Mouse (Mus musculus) myocyte (in vitro differentiated cells): ENCODE data around the gene Anks1b. TPM values are rescaled to one million over a fixed set of nuclear protein-coding genes. Genes with fewer than 3 reads are reported as not detected.
A peak's percentile ranks its signal among the peaks of the same experiment; 100 is the strongest.

ENCODE experiments used
- H3K27me3 ChIP-seq: one replicate; pipeline ENCODE4 v1.6.1; 2011; ENCODE audit not compliant: control insufficient read depth, insufficient read depth, insufficient read length
- H3K36me3 ChIP-seq: one replicate; pipeline ENCODE4 v1.6.1; 2011; ENCODE audit not compliant: control insufficient read depth, insufficient read depth
- H3K4me2 ChIP-seq: one replicate; pipeline ENCODE4 v1.6.1; 2011; ENCODE audit warnings: low read depth, control low read depth
- H3K4me3 ChIP-seq: one replicate; pipeline ENCODE4 v1.5.1; 2011; ENCODE audit warnings: mild to moderate bottlenecking, control low read depth, moderate library complexity
- H3K79me2 ChIP-seq: one replicate; pipeline ENCODE4 v1.6.1; 2011; ENCODE audit not compliant: control insufficient read depth, insufficient read depth
- H3ac ChIP-seq: one replicate; pipeline ENCODE4 v1.6.1; 2011; ENCODE audit not compliant: control insufficient read depth, insufficient read length
- CEBPB ChIP-seq: IDR thresholded peaks from 2 replicates; pipeline ENCODE4 v1.6.1; 2011; ENCODE audit warnings: mild to moderate bottlenecking, moderate library complexity; ENCODE audit not compliant: poor library complexity, insufficient read depth, severe bottlenecking
- E2F4 ChIP-seq: IDR thresholded peaks from one replicate; pipeline ENCODE4 v1.6.1; 2011; ENCODE audit warnings: mild to moderate bottlenecking, control low read depth, moderate library complexity; ENCODE audit not compliant: insufficient read depth
- MAX ChIP-seq: IDR thresholded peaks from one replicate; pipeline ENCODE4 v1.6.1; 2011; ENCODE audit warnings: low read depth, mild to moderate bottlenecking, control low read depth
- MYOD1 ChIP-seq, 3 experiments: IDR thresholded peaks; one replicate each; pipeline ENCODE4 v1.6.1; 2011; ENCODE audit warnings: control low read depth in 2 of 3, low read depth in 2 of 3, mild to moderate bottlenecking in 2 of 3, moderate library complexity in 1 of 3; ENCODE audit not compliant: insufficient read length in 2 of 3, control insufficient read depth in 1 of 3
- MYOG ChIP-seq, 3 experiments: IDR thresholded peaks; one replicate each; pipeline ENCODE4 v1.6.1; 2011; ENCODE audit warnings: control low read depth in 2 of 3, low read depth in 2 of 3, mild to moderate bottlenecking in 2 of 3; ENCODE audit not compliant: insufficient read length in 2 of 3, control insufficient read depth in 1 of 3, insufficient read depth in 1 of 3
- POLR2A ChIP-seq: IDR thresholded peaks from one replicate; pipeline ENCODE4 v1.6.1; 2011; ENCODE audit warnings: low read depth, mild to moderate bottlenecking, control low read depth, moderate library complexity; ENCODE audit not compliant: insufficient read length
- POLR2AphosphoS2 ChIP-seq: IDR thresholded peaks from one replicate; pipeline ENCODE4 v1.6.1; 2011; ENCODE audit warnings: low read depth, control low read depth; ENCODE audit not compliant: insufficient read length
- REST ChIP-seq: IDR thresholded peaks from one replicate; pipeline ENCODE4 v1.6.1; 2011; ENCODE audit warnings: mild to moderate bottlenecking, control low read depth, moderate library complexity; ENCODE audit not compliant: insufficient read depth, insufficient read length
- SRF ChIP-seq: IDR thresholded peaks from one replicate; pipeline ENCODE4 v1.6.1; 2011; ENCODE audit warnings: low read depth; ENCODE audit not compliant: control insufficient read depth, insufficient read length
- TCF12 ChIP-seq: IDR thresholded peaks from one replicate; pipeline ENCODE4 v1.6.1; 2011; ENCODE audit warnings: mild to moderate bottlenecking, control low read depth; ENCODE audit not compliant: poor library complexity, insufficient read depth, severe bottlenecking
- TCF3 ChIP-seq: IDR thresholded peaks from one replicate; pipeline ENCODE4 v1.6.1; 2011; ENCODE audit warnings: low read depth, control low read depth; ENCODE audit not compliant: insufficient read length
- USF1 ChIP-seq: IDR thresholded peaks from one replicate; pipeline ENCODE4 v1.6.1; 2011; ENCODE audit warnings: low read depth, mild to moderate bottlenecking, control low read depth, moderate library complexity
- polyA plus RNA-seq: library from polyadenylated mRNA; unstranded; fragments of >200 nt; fragmentation: generic; extraction: Trizol; gene quantifications from one replicate; pipeline ENCODE4 v1.2.1, GENCODE M21; 2012; ENCODE audit warnings: missing spikeins

Anks1b gene
- polyA plus RNA-seq, 1 experiment = 0.13 TPM

DNA sequence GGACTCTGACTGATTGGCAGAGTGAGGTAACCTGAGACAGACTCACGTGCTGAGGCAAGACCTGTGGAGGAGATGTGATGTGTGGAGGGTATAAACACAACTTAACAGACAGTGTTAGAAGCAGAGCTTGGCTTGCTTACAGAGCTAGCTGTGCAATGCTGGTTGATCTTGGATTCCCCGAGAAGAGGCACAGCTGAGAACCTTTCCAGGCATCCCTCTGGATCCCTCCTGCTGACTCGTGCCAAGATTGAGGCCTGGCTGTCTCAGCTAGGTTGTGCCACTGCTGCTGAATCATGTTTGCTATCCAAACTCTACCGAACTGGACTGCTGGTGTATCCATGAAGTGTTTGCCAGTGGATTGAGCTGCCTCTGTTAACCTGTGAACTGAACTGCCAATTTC, 68.9 kb downstream of the Anks1b start:
- Histone ChIP-seq H3K79me2 (no peaks in the 10 kb centered on the region), H3ac (no peak overlapping the region), H3K27me3 (no peaks in the 10 kb centered on the region), H3K4me3 (no peak overlapping the region), H3K4me2 (no peak overlapping the region), H3K36me3 (no peaks in the 10 kb centered on the region)
- no peak for TF ChIP-seq REST
- no peak for TF ChIP-seq USF1
- no peak for TF ChIP-seq TCF3
- TF ChIP-seq MYOG (IDR thresholded peaks at IDR 0.05; ENCODE audit: control insufficient read depth in 1 of 3, insufficient read depth in 1 of 3, insufficient read length in 2 of 3, low read depth in 2 of 3) = no peak
- no peak for TF ChIP-seq TCF12
- TF ChIP-seq MAX = no peak
- TF ChIP-seq MYOD1 (IDR thresholded peaks at IDR 0.05; ENCODE audit: control insufficient read depth in 1 of 3, insufficient read length in 2 of 3, low read depth in 2 of 3) = no peak
- TF ChIP-seq POLR2AphosphoS2 = no peak
- TF ChIP-seq CEBPB = no peak
- no peak for TF ChIP-seq SRF
- no peak for TF ChIP-seq POLR2A
- TF ChIP-seq E2F4 = no peak

GRCm38 (mm10) chr10:89946636-89947349, 73.5 kb downstream of the Anks1b start:
- Histone ChIP-seq H3K27me3 (no peaks in the 10 kb centered on the region), H3K36me3 (no peaks in the 10 kb centered on the region), H3K4me2 (no peak overlapping the region), H3K4me3 (no peak overlapping the region), H3K79me2 (no peaks in the 10 kb centered on the region), H3ac (no peak overlapping the region)
- no peak for TF ChIP-seq MYOD1 (IDR thresholded peaks at IDR 0.05; ENCODE audit: control insufficient read depth in 1 of 3, insufficient read length in 2 of 3, low read depth in 2 of 3)
- no peak for TF ChIP-seq MAX

GRCm38 (mm10) chr10:89974361-89974760, 101.1 kb downstream of the Anks1b start:
- H3K36me3 ChIP-seq = no peaks in the 10 kb centered on the region
- H3K79me2 ChIP-seq = no peaks in the 10 kb centered on the region
- no peak overlapping the region for H3ac ChIP-seq
- H3K4me3 ChIP-seq = no peak overlapping the region
- no peaks in the 10 kb centered on the region for H3K27me3 ChIP-seq
- no peak overlapping the region for H3K4me2 ChIP-seq
- no peak for TF ChIP-seq MYOG (IDR thresholded peaks at IDR 0.05; ENCODE audit: control insufficient read depth in 1 of 3, insufficient read depth in 1 of 3, insufficient read length in 2 of 3, low read depth in 2 of 3)
- TF ChIP-seq SRF = no peak
- TF ChIP-seq MAX = no peak
- no peak for TF ChIP-seq MYOD1 (IDR thresholded peaks at IDR 0.05; ENCODE audit: control insufficient read depth in 1 of 3, insufficient read length in 2 of 3, low read depth in 2 of 3)
- no peak for TF ChIP-seq REST

DNA sequence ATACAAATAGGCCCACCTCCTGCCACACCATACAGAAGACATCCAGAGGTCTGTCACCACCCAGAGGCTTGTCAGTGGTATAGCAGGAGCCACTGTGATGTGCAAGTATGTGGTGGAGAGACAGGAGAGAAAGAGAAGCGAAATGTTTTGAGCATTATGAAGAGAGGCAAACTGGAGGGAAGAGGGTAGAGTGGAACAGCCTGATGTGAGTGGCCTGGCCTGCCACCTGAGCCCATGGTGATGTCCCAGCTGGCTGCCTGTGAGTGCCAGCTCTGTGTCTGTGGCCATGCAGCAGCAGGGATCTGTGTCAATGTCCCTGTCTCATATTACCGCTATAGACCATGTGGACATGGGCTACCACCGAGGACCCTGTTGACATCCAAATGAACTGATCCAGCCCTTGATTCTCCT, 102.1 kb downstream of the Anks1b start:
- Histone ChIP-seq H3K4me3 (no peak overlapping the region), H3K36me3 (no peaks in the 10 kb centered on the region), H3K79me2 (no peaks in the 10 kb centered on the region), H3K4me2 (peak overlapping the region; percentile 15), H3K27me3 (no peaks in the 10 kb centered on the region), H3ac (no peak overlapping the region)
- TF ChIP-seq TCF3 = no peak
- TF ChIP-seq MYOD1 (IDR thresholded peaks at IDR 0.05; ENCODE audit: control insufficient read depth in 1 of 3, insufficient read length in 2 of 3, low read depth in 2 of 3) = no peak
- no peak for TF ChIP-seq TCF12
- TF ChIP-seq MYOG (IDR thresholded peaks at IDR 0.05; ENCODE audit: control insufficient read depth in 1 of 3, insufficient read depth in 1 of 3, insufficient read length in 2 of 3, low read depth in 2 of 3) = no peak
- TF ChIP-seq SRF = no peak
- no peak for TF ChIP-seq POLR2A
- no peak for TF ChIP-seq REST
- no peak for TF ChIP-seq E2F4
- TF ChIP-seq MAX = no peak
- no peak for TF ChIP-seq USF1
- TF ChIP-seq CEBPB = no peak
- TF ChIP-seq POLR2AphosphoS2 = no peak

DNA sequence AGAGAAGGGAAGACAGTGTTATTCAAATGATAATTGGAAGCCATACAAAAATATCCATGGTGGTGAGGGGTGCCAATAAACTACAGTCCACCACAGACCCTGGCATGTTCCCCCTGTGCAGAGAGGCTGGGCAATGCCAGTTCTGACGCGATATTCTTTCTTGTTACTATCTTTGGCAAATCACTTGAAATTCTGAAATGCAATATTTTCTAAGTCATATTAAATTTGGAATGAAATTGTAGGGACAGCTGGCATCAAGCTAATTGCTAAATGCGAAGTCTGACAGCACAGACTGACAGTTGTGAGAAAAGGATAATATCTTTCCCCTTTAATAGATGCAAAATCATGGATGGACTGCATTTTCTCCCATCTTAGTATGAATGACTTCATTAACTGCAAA, 103.3 kb downstream of the Anks1b start:
- Histone ChIP-seq H3K4me2 (no peak overlapping the region), H3K36me3 (no peaks in the 10 kb centered on the region), H3ac (no peak overlapping the region), H3K79me2 (no peaks in the 10 kb centered on the region), H3K4me3 (no peak overlapping the region), H3K27me3 (no peaks in the 10 kb centered on the region)
- TF ChIP-seq E2F4 = no peak
- TF ChIP-seq MYOD1 (IDR thresholded peaks at IDR 0.05; ENCODE audit: control insufficient read depth in 1 of 3, insufficient read length in 2 of 3, low read depth in 2 of 3) = no peak
- TF ChIP-seq CEBPB = no peak
- TF ChIP-seq POLR2AphosphoS2 = no peak
